Mouse (Mus musculus) B cell, adult 2 months (primary cell): ENCODE measurements around the gene Itga11.
"Not testable (repeated sequence)": the region's sequence is repeated elsewhere in the genome, so short reads cannot be mapped to it uniquely, and the experiment has no call there.

Experiments used
- DNase-seq, 2 experiments: peaks; one replicate each; pipeline ENCODE4 v3.0.0; 2022

Gene Itga11

GRCm38 (mm10) chr9:62677641-62678549, at the start of gene Itga11:
Gene Itga11 (plus strand): TSS chr9:62677826.
- DNase-seq, result no peak

DNA sequence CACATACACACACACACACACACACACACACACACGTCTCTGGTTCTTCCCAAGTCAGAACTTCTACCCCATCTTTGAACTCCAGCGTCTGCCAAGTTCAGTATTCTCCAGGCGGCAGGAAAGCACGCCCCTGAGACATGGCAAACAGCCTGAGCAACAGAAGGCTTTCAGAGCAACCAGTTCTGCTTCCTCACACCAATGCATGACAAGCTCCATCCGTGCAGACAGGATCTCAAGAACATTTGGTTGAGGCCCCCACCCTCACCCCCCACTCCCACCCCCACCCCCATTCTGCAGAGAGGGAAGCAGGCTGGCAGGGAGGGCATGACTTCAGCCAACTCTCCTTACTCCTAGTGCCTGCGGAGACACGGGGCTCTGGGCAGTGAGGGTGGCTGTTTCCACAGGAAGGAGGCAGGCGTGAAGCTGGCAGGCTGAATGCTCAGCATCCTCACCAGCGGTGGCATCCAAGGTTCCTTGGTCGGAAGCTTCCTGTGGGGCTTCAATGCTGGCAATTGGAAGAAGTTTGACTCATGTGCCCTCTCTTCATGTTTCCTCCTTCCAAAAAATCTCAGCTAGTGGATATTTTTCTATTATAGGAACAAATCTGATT, 46.9 kb upstream of the Itga11 start:
- no peak for DNase-seq

- DNase-seq, result no peak
Observed at GRCm38 (mm10) chr9:62632392-62632791, 45.2 kb upstream of the Itga11 start.

DNA sequence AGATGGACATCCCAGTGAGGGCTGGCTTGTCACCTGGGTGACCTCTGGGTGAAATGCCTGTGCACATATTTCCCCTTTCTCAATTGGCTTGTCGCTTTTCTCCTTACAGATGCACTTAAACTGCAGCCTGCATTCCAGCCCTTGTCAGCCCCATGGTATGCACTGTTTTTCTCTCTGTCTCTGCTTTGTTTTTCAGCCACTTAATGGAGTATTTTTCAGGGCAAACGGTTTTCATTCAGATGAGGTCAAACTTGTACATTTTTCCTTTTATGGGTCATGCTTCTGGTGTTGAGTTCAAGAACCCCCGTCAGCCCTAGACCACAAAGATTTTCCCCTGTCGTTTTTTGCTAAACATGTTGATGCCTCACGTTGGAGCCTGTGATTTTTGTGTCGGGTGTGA, 39.6 kb upstream of the Itga11 start:
- DNase-seq, result no peak

GRCm38 (mm10) chr9:62639686-62640085, 37.9 kb upstream of the Itga11 start:
- DNase-seq, result no peak

GRCm38 (mm10) chr9:62640188-62640587, 37.4 kb upstream of the Itga11 start:
- no peak for DNase-seq

GRCm38 (mm10) chr9:62645716-62646400, 31.8 kb upstream of the Itga11 start:
- DNase-seq, result no peak

DNA sequence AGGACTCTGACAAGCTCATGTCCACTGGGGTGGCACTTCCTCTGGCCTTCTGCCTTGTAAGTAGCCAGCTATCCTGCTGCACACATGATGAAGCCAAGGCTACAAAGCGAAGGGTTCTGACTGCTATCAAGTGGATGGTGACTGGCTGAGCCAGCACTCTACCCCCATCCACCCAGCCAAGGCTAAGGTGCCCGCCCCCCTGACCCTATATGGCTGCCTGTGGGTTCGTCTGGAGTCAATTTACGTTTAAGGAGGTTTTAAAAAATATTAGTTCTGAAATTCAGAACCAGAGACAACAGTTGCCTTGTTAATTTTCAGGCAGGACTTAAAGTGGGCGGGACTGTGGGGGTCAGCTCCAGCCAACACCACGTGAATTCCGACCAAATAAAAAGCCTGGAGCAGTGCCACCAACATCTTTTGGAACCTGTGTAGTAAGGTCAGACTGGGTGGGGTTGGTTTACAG, 30.9 kb upstream of the Itga11 start:
- no peak for DNase-seq

DNA sequence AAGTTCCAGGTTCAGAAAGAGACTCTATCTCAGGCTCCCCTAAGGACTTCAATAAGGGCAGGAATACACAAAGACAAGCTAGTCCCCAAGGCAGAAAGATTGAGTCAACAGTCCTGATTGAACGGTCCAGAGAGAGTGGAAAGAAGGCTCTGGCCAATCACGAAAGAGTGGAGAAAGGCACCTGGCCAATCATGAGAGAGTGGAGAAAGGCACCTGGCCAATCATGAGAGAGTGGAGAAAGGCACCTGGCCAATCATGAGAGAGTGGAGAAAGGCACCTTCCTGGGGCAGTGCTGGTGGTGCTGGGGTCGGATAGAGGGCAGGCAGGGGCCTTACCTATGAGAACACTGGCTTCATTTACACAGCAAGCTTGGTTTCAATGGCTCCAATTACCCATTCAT, 28.2 kb upstream of the Itga11 start:
- no peak for DNase-seq

DNA sequence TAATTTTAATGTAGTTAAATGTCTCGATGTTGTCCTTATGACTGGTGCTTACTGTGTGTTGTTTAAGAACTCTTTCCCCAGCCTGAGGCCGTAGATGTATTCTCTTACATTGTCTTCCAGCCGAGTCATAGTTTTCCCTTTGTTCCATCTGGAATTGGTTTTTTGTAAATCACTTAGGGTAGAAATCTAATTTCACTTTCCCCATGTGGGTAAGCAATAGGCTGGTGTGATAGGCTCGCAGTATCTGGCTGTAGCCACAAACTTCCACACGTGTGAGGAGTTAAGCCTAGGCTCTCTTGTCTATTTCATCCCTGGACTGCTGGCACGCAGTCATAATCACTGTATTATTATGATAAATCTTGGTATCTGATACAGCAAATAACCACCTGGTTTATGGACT, 26.9 kb upstream of the Itga11 start:
- DNase-seq, result no peak

DNA sequence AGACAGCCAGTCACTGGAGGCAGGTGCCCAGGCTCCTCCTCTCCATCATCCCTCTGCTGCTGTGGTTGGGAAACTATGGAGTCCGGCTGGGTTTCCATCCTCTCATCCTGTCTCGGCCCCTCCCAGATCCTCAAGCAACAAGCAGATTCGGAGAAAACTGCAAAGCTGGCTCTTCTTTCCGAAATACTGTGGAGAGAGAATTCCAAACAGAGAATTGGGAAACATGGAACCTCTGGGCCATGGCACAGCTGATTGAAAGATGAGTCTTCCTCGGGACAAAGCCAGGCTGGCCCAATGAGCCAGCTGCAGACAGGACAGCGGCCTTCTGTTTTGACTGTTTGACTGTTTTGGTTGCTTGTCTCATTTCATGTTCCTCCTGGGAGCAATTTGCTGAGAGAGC, 23.3 kb upstream of the Itga11 start:
- DNase-seq, result no peak

- DNase-seq, result no peak
Observed at GRCm38 (mm10) chr9:62658016-62658415, 19.6 kb upstream of the Itga11 start.

DNA sequence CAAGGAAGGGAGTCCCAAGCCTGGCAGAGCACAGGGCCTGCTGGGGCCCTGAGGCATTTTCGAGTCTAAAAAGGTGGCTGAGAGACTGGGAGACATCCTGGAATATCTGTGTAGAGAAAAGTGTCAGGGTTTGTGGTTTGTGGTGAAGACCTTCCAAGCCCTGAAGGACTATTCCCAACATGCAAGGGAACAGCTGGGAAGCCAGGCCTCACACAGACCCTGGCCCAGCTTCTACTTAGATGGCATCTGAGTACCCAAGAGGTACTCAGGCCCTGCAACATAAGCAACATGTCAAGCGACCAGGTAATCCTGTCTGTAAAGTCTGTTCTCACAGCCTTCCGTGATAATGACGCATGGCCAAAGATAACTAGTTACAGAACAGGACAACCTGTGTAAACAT, 18.6 kb upstream of the Itga11 start:
- no peak for DNase-seq

GRCm38 (mm10) chr9:62660971-62661370, 16.7 kb upstream of the Itga11 start:
- DNase-seq, result not testable (repeated sequence)

- no peak for DNase-seq
Observed at GRCm38 (mm10) chr9:62663443-62663842, 14.2 kb upstream of the Itga11 start.

- no peak for DNase-seq
Observed at GRCm38 (mm10) chr9:62664115-62664725, 13.4 kb upstream of the Itga11 start.

DNA sequence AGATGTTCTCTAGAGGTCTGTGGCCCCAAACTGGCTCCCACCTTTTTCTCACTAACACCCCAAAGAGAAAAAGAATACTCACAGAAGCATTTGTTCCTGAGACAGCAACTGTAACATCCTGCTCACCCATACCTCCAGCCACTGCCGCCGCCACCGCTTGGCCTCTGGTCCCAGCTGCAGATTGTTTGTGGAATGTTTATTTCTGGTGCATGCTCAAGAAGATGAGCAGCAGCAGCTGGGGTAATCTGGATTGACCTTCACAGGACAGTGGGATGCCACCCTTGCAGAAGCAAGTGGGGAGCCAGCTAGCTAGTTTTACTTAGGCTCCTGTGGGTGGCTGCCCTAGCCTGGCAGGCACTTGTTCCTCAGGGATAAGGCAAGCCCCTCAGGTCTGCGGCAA, 11.7 kb upstream of the Itga11 start:
- no peak for DNase-seq

GRCm38 (mm10) chr9:62668503-62668902, 9.1 kb upstream of the Itga11 start:
- DNase-seq, result no peak

DNA sequence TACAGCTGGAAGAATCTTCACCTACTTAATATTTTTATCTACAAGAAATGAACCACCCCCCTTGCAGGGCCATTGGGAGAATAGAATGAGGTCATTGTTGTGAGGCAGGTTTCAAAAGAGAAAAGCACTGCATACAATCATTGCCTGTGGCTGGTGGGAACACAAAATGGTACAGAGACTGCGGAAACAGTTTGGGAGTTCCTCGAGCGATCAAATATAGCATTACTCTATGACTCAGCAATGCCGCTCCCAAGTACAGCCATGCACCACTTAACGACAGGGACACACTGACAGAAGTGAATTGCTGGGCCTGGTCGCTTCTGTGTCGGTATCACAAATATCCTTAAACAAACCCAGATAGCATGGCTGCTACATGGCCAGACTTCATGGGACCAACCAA, 4.4 kb upstream of the Itga11 start:
- no peak for DNase-seq

- no peak for DNase-seq
Observed at GRCm38 (mm10) chr9:62675172-62675571, 2.5 kb upstream of the Itga11 start.

DNA sequence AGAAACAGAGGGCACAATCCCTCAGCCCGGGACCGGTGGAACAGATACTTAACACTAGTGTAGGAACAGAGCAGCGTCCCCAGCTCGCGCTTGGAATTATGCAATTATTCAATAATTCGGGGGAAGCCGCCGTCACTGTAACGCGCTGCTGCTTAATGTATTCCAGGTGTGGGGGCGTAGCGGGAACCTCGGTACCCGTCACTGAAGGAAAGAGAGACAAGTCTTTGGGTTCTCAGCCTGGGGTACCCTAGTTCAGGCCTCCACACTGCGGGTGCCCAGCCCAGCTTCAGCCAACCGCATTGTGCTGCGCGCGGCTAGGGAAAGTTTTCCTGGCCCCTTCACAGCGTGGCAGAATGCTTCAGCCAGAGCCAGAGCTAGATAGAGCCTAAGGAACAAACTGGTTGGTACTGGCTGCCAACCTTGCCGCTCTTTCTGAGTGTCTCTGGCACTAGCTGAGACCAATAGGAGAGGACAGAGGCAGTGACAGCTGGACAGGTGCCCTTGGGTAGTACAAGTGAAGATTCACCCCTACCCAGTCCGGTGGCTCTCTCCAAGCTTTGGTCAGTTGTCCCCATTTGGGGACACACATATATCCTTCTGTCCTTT, 1.0 kb downstream of the Itga11 start:
- no peak for DNase-seq

GRCm38 (mm10) chr9:62679398-62679797, 1.8 kb downstream of the Itga11 start:
- DNase-seq, result no peak

- DNase-seq, result no peak
Observed at GRCm38 (mm10) chr9:62684311-62684710, 6.7 kb downstream of the Itga11 start.
